Mouse (Mus musculus): ENCODE data around the gene Akr1b7. TPM values are rescaled to one million over a fixed set of nuclear protein-coding genes. Genes with fewer than 3 reads are reported as not detected.
"Not testable (repeated sequence)": the region's sequence is repeated elsewhere in the genome, so short reads cannot be mapped to it uniquely, and the experiment has no call there.

Gene Akr1b7
- polyA plus RNA-seq, 1 experiment from 2014 or later, result 0.44 TPM

DNA sequence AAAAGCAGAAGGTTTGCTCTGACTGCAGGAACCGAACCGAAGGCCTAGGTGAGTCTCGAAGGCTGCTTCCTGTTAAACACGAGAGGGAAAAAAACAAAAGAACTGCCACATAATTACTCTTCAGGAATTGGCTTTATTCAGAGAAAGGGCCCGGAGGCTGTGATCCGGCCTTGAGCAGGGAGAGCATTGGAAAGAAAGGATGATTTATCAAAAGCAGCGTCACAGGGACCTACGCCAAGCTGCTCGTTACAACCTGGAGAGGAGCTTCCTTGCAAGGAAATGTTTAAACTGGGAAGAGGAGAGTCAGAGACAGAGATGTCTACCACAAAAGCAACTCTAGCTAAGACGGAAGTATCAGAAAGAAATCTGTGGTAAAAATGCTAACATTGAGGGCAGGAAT is 4.7 kb upstream of the Akr1b7 start:
- Histone ChIP-seq H3K4me2 (no peak overlapping the region), H3K36me3 (ENCODE audit: control insufficient read depth, insufficient read depth, low read length) (no peaks in the 10 kb centered on the region), H3K4me3 (ENCODE audit: low read depth, low read length) (no peak overlapping the region), H3K9ac (ENCODE audit: low read depth, low read length) (no peak overlapping the region), H3K4me1 (ENCODE audit: control insufficient read depth, insufficient read depth, low read length) (no peaks in the 10 kb centered on the region), H3K27me3 (ENCODE audit: control insufficient read depth, insufficient read depth, low read length) (no peaks in the 10 kb centered on the region), H3K27ac (ENCODE audit: low read depth, low read length) (no peak overlapping the region), H3K9me3 (replicated peaks; ENCODE audit: control insufficient read depth, low read length) (no peaks in the 10 kb centered on the region)
- ATAC-seq (replicated peaks; ENCODE audit: insufficient number of reproducible peaks, low FRiP score, low TSS enrichment), result no peak
- 82% methylated on average over 10 of the region's 10 CpGs for WGBS (ENCODE audit: insufficient replicate concordance)

DNA sequence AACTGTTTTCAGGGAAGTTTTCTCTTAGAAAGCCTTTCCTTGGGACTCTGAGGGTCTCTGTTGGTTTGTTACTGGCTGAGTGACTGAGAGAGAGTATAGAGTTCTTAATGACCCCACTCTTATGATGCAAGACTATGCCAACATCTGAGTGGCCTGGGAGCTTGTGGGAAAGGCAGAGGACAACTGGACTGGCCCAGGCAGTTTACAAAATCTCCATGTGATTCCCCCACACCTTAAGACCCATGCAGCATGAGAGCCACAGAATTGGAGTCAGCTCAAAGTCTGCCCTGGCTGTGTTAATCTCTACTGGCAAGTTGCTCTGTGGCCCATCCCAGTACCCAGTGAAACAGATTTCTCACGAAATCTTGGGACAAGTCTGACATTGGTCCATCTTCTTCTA is 554 bp downstream of the Akr1b7 start:
- H3K4me3 ChIP-seq (ENCODE audit: low read depth, low read length), result no peak overlapping the region
- H3K36me3 ChIP-seq (ENCODE audit: control insufficient read depth, insufficient read depth, low read length), result no peaks in the 10 kb centered on the region
- no peaks in the 10 kb centered on the region for H3K27me3 ChIP-seq (ENCODE audit: control insufficient read depth, insufficient read depth, low read length)
- no peak for ATAC-seq (replicated peaks; ENCODE audit: insufficient number of reproducible peaks, low FRiP score, low TSS enrichment)
- no peaks in the 10 kb centered on the region for H3K9me3 ChIP-seq (replicated peaks; ENCODE audit: control insufficient read depth, low read length)
- H3K9ac ChIP-seq (ENCODE audit: low read depth, low read length), result no peak overlapping the region
- H3K27ac ChIP-seq (ENCODE audit: low read depth, low read length), result no peak overlapping the region
- H3K4me1 ChIP-seq (ENCODE audit: control insufficient read depth, insufficient read depth, low read length), result no peaks in the 10 kb centered on the region
- WGBS (ENCODE audit: insufficient replicate concordance), result 50% methylated on average over 1 of the region's 1 CpGs
- no peak overlapping the region for H3K4me2 ChIP-seq

DNA sequence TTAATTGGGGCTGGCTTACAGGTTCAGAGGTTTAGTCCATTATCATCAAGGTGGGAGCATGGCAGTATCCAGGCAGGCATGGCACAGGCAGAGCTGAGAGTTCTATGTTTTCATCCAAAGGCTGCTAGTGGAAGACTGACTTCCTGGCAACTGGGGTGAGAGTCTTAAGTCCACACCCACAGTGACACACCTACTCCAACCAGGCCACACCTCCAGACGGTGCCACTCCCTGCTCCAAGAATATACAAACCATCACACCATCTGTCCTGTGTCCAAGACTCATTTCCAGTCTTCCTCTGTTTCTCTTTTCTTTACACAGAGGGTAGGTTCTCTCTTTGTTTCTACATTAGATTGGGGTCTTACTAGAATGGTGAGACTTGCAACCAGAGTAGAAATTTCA is 1.3 kb downstream of the Akr1b7 start:
- not testable (repeated sequence) for H3K9me3 ChIP-seq (replicated peaks; ENCODE audit: control insufficient read depth, low read length); H3K4me3 ChIP-seq (ENCODE audit: low read depth, low read length); ATAC-seq (replicated peaks; ENCODE audit: insufficient number of reproducible peaks, low FRiP score, low TSS enrichment); H3K4me1 ChIP-seq (ENCODE audit: control insufficient read depth, insufficient read depth, low read length); H3K27me3 ChIP-seq (ENCODE audit: control insufficient read depth, insufficient read depth, low read length); H3K9ac ChIP-seq (ENCODE audit: low read depth, low read length); H3K4me2 ChIP-seq; H3K27ac ChIP-seq (ENCODE audit: low read depth, low read length); H3K36me3 ChIP-seq (ENCODE audit: control insufficient read depth, insufficient read depth, low read length)
- 38% methylated on average over 1 of the region's 1 CpGs for WGBS (ENCODE audit: insufficient replicate concordance)

DNA sequence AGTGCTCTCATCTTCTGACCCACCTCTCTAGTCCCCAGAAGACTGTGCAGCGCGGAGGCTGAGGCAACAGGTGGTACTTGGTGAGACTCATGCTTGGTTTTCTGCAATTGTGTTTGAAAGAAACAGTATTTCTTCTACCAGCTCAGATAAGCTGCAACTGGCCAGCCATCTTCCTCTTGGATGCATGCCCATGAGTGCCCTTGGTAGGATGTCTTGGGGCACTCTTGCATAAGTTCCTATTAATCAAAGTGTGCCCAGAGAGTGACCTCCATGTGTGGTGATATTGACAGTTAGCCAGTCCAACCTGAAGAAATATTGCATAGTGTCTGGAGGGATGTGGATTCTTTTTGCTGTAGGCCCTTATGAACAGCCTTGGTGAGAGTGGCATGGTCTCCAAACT is 4.4 kb downstream of the Akr1b7 start:
- Histone ChIP-seq H3K9me3 (replicated peaks; ENCODE audit: control insufficient read depth, low read length) (no peaks in the 10 kb centered on the region), H3K9ac (ENCODE audit: low read depth, low read length) (no peak overlapping the region), H3K36me3 (ENCODE audit: control insufficient read depth, insufficient read depth, low read length) (no peaks in the 10 kb centered on the region), H3K27ac (ENCODE audit: low read depth, low read length) (no peak overlapping the region), H3K4me3 (ENCODE audit: low read depth, low read length) (no peak overlapping the region), H3K4me2 (no peak overlapping the region), H3K4me1 (ENCODE audit: control insufficient read depth, insufficient read depth, low read length) (no peaks in the 10 kb centered on the region), H3K27me3 (ENCODE audit: control insufficient read depth, insufficient read depth, low read length) (no peaks in the 10 kb centered on the region)
- WGBS (ENCODE audit: insufficient replicate concordance), result 95% methylated on average over 2 of the region's 2 CpGs
- no peak for ATAC-seq (replicated peaks; ENCODE audit: insufficient number of reproducible peaks, low FRiP score, low TSS enrichment)

DNA sequence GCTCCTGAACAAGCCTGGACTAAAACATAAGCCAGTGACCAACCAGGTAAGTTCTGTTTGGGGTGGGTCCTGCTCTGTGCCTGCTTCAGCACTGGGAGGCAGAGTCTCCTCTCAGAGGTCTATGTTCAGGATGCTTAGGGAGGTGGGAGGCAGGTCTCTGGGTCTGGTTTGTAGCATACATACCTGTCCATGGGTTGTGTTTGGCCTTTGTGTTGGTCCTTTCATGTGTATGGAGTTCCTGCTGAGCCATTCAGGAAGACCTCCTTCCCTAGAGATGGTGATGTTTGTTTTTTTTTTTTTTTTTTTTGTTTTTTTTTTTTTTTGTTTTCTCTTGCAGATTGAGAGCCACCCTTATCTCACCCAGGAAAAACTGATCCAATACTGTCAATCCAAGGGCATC is 6.9 kb downstream of the Akr1b7 start:
- no peak overlapping the region for H3K27ac ChIP-seq (ENCODE audit: low read depth, low read length)
- no peaks in the 10 kb centered on the region for H3K4me1 ChIP-seq (ENCODE audit: control insufficient read depth, insufficient read depth, low read length)
- H3K9ac ChIP-seq (ENCODE audit: low read depth, low read length), result no peak overlapping the region
- H3K9me3 ChIP-seq (replicated peaks; ENCODE audit: control insufficient read depth, low read length), result no peaks in the 10 kb centered on the region
- no peak for ATAC-seq (replicated peaks; ENCODE audit: insufficient number of reproducible peaks, low FRiP score, low TSS enrichment)
- H3K4me2 ChIP-seq, result no peak overlapping the region
- H3K4me3 ChIP-seq (ENCODE audit: low read depth, low read length), result no peak overlapping the region
- no peaks in the 10 kb centered on the region for H3K27me3 ChIP-seq (ENCODE audit: control insufficient read depth, insufficient read depth, low read length)
- H3K36me3 ChIP-seq (ENCODE audit: control insufficient read depth, insufficient read depth, low read length), result no peaks in the 10 kb centered on the region

DNA sequence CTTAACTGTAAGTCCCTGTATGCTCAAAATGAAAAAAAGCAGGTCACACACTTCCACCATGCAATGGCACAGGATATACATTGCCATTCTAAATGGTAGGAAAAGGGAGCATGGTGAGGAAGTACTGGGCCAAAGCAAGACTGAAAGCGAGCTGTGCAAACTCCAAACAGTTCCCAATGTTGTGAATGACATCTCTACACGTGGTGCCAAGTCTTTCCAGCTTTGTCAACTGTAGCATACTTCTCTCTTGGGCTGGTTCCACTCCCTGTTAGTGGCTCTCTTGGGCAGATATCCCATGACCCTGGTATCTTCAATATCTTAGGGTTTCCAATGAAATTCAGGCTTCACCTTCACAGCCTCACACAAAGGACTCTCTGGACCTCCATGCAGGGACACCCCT is 26.9 kb downstream of the Akr1b7 start:
- Histone ChIP-seq H3K27me3 (ENCODE audit: control insufficient read depth, insufficient read depth, low read length) (no peaks in the 10 kb centered on the region), H3K4me3 (ENCODE audit: low read depth, low read length) (no peak overlapping the region), H3K4me2 (no peak overlapping the region), H3K9me3 (replicated peaks; ENCODE audit: control insufficient read depth, low read length) (no peaks in the 10 kb centered on the region), H3K4me1 (ENCODE audit: control insufficient read depth, insufficient read depth, low read length) (no peaks in the 10 kb centered on the region), H3K9ac (ENCODE audit: low read depth, low read length) (no peak overlapping the region), H3K36me3 (ENCODE audit: control insufficient read depth, insufficient read depth, low read length) (no peaks in the 10 kb centered on the region), H3K27ac (ENCODE audit: low read depth, low read length) (no peak overlapping the region)
- WGBS (ENCODE audit: insufficient replicate concordance), result 62% methylated on average over 2 of the region's 2 CpGs
- no peak for ATAC-seq (replicated peaks; ENCODE audit: insufficient number of reproducible peaks, low FRiP score, low TSS enrichment)

DNA sequence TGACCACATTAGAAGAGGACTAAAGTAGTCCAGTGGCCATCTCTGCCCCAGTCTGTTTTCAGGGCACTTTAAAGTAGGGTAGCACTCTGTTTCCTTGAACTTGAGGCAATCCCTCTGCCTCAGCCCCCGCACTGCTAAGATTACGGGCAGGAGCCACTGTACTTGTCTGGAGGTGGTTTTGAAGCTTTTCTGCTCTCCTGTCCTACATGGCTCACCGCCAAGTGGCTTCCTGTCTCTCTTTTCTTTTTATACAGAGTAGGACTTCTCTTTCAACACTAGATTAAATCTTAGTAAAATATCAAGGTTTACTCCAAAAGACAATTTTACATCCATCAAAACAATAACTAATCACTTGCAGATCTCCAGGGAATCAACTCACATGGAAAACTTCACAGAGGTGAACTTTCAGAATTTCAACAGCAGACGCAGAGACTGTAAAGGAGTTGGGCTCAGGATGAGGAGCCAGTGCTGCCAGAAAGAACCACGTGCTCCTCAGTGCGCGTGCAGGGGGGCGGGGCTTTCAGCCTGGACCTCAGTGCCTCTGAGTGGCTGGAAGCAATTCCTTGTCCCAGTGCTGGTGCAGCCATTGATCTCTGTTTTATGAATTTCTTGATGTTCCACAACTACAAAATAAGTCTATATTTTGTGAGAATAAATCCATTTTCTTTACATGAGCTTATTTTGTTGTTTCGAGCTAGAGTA is 29.6 kb downstream of the Akr1b7 start:
- H3K9ac ChIP-seq (ENCODE audit: low read depth, low read length), result no peak overlapping the region
- no peaks in the 10 kb centered on the region for H3K4me1 ChIP-seq (ENCODE audit: control insufficient read depth, insufficient read depth, low read length)
- H3K4me3 ChIP-seq (ENCODE audit: low read depth, low read length), result no peak overlapping the region
- WGBS (ENCODE audit: insufficient replicate concordance), result 64% methylated on average over 9 of the region's 9 CpGs
- no peaks in the 10 kb centered on the region for H3K27me3 ChIP-seq (ENCODE audit: control insufficient read depth, insufficient read depth, low read length)
- no peaks in the 10 kb centered on the region for H3K9me3 ChIP-seq (replicated peaks; ENCODE audit: control insufficient read depth, low read length)
- ATAC-seq (replicated peaks; ENCODE audit: insufficient number of reproducible peaks, low FRiP score, low TSS enrichment), result no peak
- H3K4me2 ChIP-seq, result no peak overlapping the region
- no peaks in the 10 kb centered on the region for H3K36me3 ChIP-seq (ENCODE audit: control insufficient read depth, insufficient read depth, low read length)
- no peak overlapping the region for H3K27ac ChIP-seq (ENCODE audit: low read depth, low read length)

DNA sequence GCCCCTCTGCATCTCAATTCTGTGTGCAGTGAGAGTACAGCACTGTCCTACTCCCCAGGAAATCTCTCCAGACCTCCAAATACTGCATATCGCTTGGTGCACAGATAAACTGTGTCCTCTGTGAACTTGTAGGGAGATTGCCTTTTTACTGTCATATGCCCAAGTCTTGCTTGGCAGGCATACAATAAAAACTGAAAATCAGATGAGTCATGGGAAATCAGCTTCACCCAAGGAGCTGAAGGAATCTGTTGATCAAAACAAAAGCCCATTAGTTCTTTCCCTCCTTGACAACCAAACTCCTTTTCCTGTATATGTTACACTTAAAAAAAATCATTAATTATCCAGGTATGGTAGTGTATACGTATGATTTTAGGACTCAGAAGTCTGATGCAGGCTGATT is 31.7 kb downstream of the Akr1b7 start:
- no peak overlapping the region for H3K9ac ChIP-seq (ENCODE audit: low read depth, low read length)
- H3K36me3 ChIP-seq (ENCODE audit: control insufficient read depth, insufficient read depth, low read length), result no peaks in the 10 kb centered on the region
- no peak overlapping the region for H3K4me2 ChIP-seq
- H3K4me1 ChIP-seq (ENCODE audit: control insufficient read depth, insufficient read depth, low read length), result no peaks in the 10 kb centered on the region
- no peaks in the 10 kb centered on the region for H3K27me3 ChIP-seq (ENCODE audit: control insufficient read depth, insufficient read depth, low read length)
- no peaks in the 10 kb centered on the region for H3K9me3 ChIP-seq (replicated peaks; ENCODE audit: control insufficient read depth, low read length)
- H3K27ac ChIP-seq (ENCODE audit: low read depth, low read length), result no peak overlapping the region
- H3K4me3 ChIP-seq (ENCODE audit: low read depth, low read length), result no peak overlapping the region
- WGBS (ENCODE audit: insufficient replicate concordance), result 64% methylated on average over 2 of the region's 2 CpGs
- ATAC-seq (replicated peaks; ENCODE audit: insufficient number of reproducible peaks, low FRiP score, low TSS enrichment), result no peak

DNA sequence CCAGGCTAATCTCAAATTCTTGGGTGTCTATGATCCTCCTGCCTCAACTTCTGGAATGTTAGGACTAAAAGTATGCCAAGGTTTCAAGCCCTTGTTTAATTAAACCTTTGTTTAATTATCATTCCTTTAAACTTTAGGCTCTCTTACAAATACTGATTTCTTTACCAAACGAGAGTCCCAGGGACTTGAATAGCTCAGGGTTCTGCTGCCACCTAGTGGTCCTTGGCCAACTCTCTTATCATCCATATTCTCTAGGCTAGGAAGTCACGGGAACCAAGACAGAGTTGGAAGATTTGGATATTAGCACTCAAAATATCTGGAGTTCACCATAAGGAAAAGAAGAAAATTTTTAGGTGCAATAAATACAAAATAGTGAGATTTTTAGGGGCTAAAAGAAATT is 35.8 kb downstream of the Akr1b7 start:
- H3K4me1 ChIP-seq (ENCODE audit: control insufficient read depth, insufficient read depth, low read length), result no peaks in the 10 kb centered on the region
- ATAC-seq (replicated peaks; ENCODE audit: insufficient number of reproducible peaks, low FRiP score, low TSS enrichment), result no peak
- WGBS (ENCODE audit: insufficient replicate concordance), result 5% methylated on average over 2 of the region's 2 CpGs
- no peak overlapping the region for H3K4me2 ChIP-seq
- no peaks in the 10 kb centered on the region for H3K36me3 ChIP-seq (ENCODE audit: control insufficient read depth, insufficient read depth, low read length)
- H3K27ac ChIP-seq (ENCODE audit: low read depth, low read length), result no peak overlapping the region
- H3K4me3 ChIP-seq (ENCODE audit: low read depth, low read length), result no peak overlapping the region
- no peaks in the 10 kb centered on the region for H3K27me3 ChIP-seq (ENCODE audit: control insufficient read depth, insufficient read depth, low read length)
- no peak overlapping the region for H3K9ac ChIP-seq (ENCODE audit: low read depth, low read length)
- H3K9me3 ChIP-seq (replicated peaks; ENCODE audit: control insufficient read depth, low read length), result no peaks in the 10 kb centered on the region

Data from heart, embryonic 11.5 days (tissue).